Mouse (Mus musculus): ENCODE data around the gene Prok2.

Gene Prok2

GRCm38 (mm10) chr6:99692916-99693841 is 33.0 kb downstream of the Prok2 start:
- peak; percentile 56 for DNase-seq (ENCODE audit: low spot score)

DNA sequence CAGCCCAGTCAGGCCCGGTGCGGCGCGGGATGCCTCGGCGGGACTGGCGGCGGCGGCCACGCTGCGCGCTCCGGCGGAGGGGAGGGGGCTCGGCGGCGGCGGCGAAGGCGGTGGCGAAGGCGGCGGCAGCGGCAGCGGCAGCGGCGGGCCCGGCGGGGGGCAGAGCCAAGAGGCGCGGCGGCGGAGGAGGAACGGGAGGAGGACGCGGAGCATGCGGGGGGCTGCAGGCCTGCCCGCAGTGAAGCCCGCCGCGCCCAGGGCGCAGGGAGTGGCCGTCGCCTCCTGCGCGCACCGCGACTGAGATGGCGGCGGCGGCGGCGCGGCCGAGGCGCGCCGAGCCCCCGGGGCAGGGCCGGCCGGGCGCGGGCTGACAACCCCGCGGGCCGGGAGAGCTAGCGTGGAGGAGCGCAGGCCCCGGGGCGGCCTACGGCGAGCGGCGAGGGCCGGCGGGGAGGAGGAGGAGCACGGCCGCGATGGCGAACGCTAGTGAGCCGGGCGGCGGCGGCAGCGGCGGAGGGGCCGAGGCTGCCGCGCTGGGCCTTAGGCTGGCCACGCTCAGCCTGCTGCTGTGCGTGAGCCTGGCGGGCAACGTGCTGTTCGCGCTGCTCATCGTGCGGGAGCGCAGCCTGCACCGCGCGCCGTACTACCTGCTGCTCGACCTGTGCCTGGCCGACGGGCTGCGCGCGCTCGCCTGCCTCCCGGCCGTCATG is 33.8 kb downstream of the Prok2 start, which contains the start of gene Gpr27:
Gene Gpr27, plus strand, starts transcription at position 474 of the 710 bp plus-strand sequence.
- peak; percentile 55 for DNase-seq (ENCODE audit: low spot score)

GRCm38 (mm10) chr6:99691666-99692205 is 34.5 kb downstream of the Prok2 start:
- DNase-seq (ENCODE audit: low spot score): peak; percentile 39

- DNase-seq (ENCODE audit: low spot score): no peak
Observed at GRCm38 (mm10) chr6:99688513-99688912, 37.7 kb downstream of the Prok2 start.

GRCm38 (mm10) chr6:99684899-99685298 is 41.3 kb downstream of the Prok2 start:
- DNase-seq (ENCODE audit: low spot score): peak; percentile 66

DNA sequence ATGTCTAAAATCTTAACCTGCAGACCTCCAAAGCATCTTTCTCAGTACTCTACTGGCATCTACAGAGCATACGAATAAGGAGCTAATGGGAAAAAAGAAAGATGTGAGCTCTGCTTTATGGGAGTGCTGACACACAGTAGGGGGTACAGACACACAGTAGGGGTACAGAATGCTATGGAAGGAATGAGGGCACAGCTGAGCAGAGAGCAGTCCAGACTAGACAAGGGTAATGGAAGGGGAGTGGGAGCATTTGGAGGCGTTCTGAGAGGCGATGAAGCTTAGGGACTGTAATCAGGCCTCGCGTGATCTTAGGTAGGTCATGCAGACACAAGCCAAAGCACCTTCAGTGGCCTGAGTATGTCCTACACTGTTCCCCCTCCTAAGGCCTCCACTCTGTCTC is 42.2 kb downstream of the Prok2 start:
- DNase-seq (ENCODE audit: low spot score): no peak

DNA sequence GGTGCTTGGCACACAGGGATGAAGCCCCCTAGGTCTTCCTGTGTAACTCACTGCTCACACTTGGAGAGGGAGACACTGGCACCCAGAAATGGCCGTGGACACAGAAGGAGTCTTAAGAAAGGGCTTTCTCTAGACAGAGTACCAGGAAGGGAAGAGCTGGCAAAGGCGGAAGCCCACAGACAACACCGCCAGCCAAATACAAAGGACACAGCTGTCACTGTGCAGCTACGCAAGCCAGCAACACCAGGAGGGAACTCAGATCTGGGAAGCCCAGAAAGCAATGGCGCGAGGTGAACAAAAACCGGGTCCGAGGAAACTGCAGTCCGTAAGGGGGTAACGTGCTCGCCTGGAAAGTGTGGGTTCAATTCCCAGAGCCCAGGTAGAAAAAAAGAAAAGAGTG is 48.1 kb downstream of the Prok2 start:
- no peak for DNase-seq (ENCODE audit: low spot score)

DNA sequence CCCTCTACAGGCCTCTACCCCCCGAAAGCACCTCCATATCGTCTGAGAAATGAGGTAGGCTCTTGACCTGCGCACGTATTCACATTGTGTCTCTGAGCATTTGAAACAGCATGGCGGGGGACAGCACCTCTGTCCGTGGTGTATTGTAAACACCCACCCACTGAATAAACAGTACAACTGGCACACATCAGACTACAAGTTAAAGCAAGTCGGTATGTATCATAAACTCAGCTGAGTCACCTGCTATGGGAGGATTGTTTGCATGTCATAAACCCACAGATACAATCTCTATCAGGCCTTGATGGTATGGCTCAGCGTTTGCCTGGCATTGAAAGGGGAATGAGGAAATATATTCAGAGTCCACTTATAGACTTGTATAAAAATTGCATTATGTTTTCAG is 48.9 kb downstream of the Prok2 start:
- DNase-seq (ENCODE audit: low spot score): no peak

DNA sequence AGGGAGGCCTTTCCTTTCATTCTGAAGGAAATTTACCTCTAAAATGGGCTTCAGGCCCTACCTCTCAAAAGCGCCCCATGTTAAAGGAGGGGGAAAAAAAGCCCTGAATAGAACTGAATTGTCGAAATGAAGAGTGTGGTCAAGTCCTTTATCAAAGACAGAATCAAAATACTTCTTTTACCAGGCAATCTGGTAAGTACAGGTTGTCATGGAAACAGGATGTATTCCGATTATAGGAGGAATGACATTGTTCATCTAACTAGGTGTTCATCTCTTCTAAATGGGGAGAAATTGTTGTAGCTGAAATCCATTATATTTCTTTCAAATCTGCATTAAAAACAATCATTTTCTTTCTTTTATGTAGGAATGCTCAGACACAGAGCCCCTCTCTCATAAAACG is 51.7 kb downstream of the Prok2 start:
- DNase-seq (ENCODE audit: low spot score): no peak

GRCm38 (mm10) chr6:99671768-99672167 is 54.4 kb downstream of the Prok2 start:
- no peak for DNase-seq (ENCODE audit: low spot score)

- DNase-seq (ENCODE audit: low spot score): peak; percentile 79
Observed at GRCm38 (mm10) chr6:99670481-99671119, 55.6 kb downstream of the Prok2 start.

- DNase-seq (ENCODE audit: low spot score): peak; percentile 64
Observed at GRCm38 (mm10) chr6:99669481-99670325, 56.5 kb downstream of the Prok2 start.

DNA sequence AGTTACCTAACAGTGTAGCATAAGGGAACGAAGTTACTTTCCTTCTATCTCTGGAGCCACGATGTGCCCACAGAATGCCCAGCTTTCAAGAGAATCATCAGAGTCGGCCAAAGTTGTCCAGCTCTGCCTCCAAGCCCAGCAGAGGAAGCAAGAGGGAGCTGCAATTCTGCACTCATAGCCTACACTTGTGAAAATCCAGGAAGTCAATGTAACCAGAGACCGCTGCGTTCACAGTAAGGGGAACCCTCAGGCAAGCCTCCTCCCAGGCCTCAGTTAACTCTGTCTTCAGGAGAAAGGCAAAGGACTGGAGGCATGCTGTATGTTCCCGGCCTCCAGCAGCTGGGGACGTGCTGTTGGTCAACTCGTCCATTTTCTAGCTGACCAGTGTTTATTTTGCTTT is 58.9 kb downstream of the Prok2 start:
- DNase-seq (ENCODE audit: low spot score): peak; percentile 60

GRCm38 (mm10) chr6:99666318-99667171 is 59.6 kb downstream of the Prok2 start, which contains the start of the genes Eif4e3 and Gm20696:
TSS of gene Eif4e3 (minus strand) at chr6:99666771.
TSS of gene Gm20696 (minus strand) at chr6:99666797.
- DNase-seq (ENCODE audit: low spot score): peak; percentile 75

GRCm38 (mm10) chr6:99665457-99666317 is 60.5 kb downstream of the Prok2 start:
- peak; percentile 59 for DNase-seq (ENCODE audit: low spot score)

DNA sequence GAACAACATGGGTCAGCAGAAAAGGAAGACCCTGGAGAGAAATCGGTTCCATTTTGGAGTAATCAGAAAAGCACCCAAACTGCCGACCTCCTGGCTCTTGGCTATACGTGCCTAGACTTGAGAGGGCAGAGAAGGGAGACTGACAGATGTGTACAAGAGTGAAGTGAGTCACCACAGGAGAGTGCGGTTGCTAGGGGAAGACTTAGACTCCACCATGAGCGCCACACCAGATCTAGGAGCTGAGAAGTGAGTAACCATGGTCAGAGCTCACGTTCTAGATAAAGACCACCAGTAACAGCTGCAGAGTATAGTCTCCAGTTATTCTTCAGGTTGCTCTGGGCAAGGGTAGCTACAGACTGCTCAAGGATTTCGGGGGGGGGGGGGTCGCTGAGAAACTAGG is 63.0 kb downstream of the Prok2 start:
- DNase-seq (ENCODE audit: low spot score): no peak

Data from embryo, embryonic 10.5 days (tissue).